Mouse (Mus musculus): ENCODE measurements around the gene Trip10. TPM values are rescaled to one million over a fixed set of nuclear protein-coding genes. Genes with fewer than 3 reads are reported as not detected.

The Trip10 gene
- total and polyA plus RNA-seq, 3 experiments: 21.5 to 40.0 (median 22.9) TPM

- Histone ChIP-seq H3K27ac (ENCODE audit: insufficient read depth, low read depth) (peak overlapping the region; percentile 83), H3K27me3 (replicated peaks) (no peaks in the 10 kb centered on the region), H3K79me2 (replicated peaks; ENCODE audit: control insufficient read depth, extremely low read depth, insufficient read depth, poor library complexity, severe bottlenecking) (peaks cover 76% of the 10 kb centered on the region), H3K36me3 (replicated peaks in 1 of 2; ENCODE audit: control insufficient read depth in 1 of 2, insufficient read depth in 1 of 2, low read length in 1 of 2) (peaks cover 41 to 80% of the 10 kb centered on the region in 2 experiments), H3K9ac (ENCODE audit: insufficient read depth, low read depth) (no peak overlapping the region), H3K4me3 (replicated peaks in 1 of 3; ENCODE audit: low read depth in 2 of 3, low read length in 2 of 3, poor library complexity in 1 of 3) (peak overlapping the region in 1 of 3 experiments; percentile 43), H3K4me1 (ENCODE audit: control insufficient read depth in 1 of 2, insufficient read depth in 2 of 2) (peaks cover 32 to 56% of the 10 kb centered on the region in 2 experiments), H3K4me2 (ENCODE audit: insufficient read depth, low read depth, poor library complexity, severe bottlenecking) (peak overlapping the region; percentile 1; the same call in 1 of the 2 replicates), H3K9me3 (replicated peaks; ENCODE audit: low read length) (peaks cover 16% of the 10 kb centered on the region)
- dilution Hi-C loops (cut with MboI; ENCODE audit: extremely low pct_ligation_motif_present, extremely low pct_unique_long_range_greater_than_20kb, low sequenced_read_pairs): no loop called here
- peak; percentile 61 for DNase-seq (ENCODE audit: extremely low read depth)
- TF ChIP-seq BHLHE40 (IDR thresholded peaks at IDR 0.05; ENCODE audit: low read depth, low read length): peak; percentile 83
- peak; percentile 50; the same call in 1 of the 2 replicates for TF ChIP-seq EP300 (IDR thresholded peaks at IDR 0.05; ENCODE audit: low read length)
- TF ChIP-seq ETS1 (conservative IDR thresholded peaks at IDR 0.05; ENCODE audit: low read depth, low read length): peak; percentile 60
- peak; percentile 50; the same call in 1 of the 2 replicates for TF ChIP-seq IRF4 (IDR thresholded peaks at IDR 0.05; ENCODE audit: low read depth, low read length)
- 0 out of 2 replicates have a peak, but pooled peaks have one; percentile 19 for TF ChIP-seq SIN3A (IDR thresholded peaks at IDR 0.05; ENCODE audit: low read length)
- no peak for TF ChIP-seq KAT2A (IDR thresholded peaks at IDR 0.05; ENCODE audit: insufficient replicate concordance, low read length)
- TF ChIP-seq ZKSCAN1 (IDR thresholded peaks at IDR 0.05; ENCODE audit: borderline replicate concordance, low read depth, low read length): no peak
- no peak for TF ChIP-seq MEF2A (IDR thresholded peaks at IDR 0.05; ENCODE audit: borderline replicate concordance, low read depth, low read length)
- TF ChIP-seq ZNF384 (IDR thresholded peaks at IDR 0.05; ENCODE audit: low read depth, low read length): no peak
- in situ Hi-C loops (cut with MboI; ENCODE audit: low pct_ligation_motif_present, low pct_unique_long_range_greater_than_20kb, low sequenced_read_pairs): no loop called here
These were observed 43.0 kb downstream of the Trip10 start for GRCm38 (mm10) chr17:57292302-57292701.

GRCm38 (mm10) chr17:57292968-57293367 lies 43.7 kb downstream of the Trip10 start:
- DNase-seq (ENCODE audit: extremely low read depth): peak; percentile 50
- Histone ChIP-seq H3K4me2 (ENCODE audit: insufficient read depth, low read depth, poor library complexity, severe bottlenecking) (no peak overlapping the region; the same call in 1 of the 2 replicates), H3K27ac (ENCODE audit: insufficient read depth, low read depth) (peak overlapping the region; percentile 83; the same call in 1 of the 2 replicates), H3K27me3 (replicated peaks) (no peaks in the 10 kb centered on the region), H3K9ac (ENCODE audit: insufficient read depth, low read depth) (no peak overlapping the region), H3K79me2 (replicated peaks; ENCODE audit: control insufficient read depth, extremely low read depth, insufficient read depth, poor library complexity, severe bottlenecking) (peaks cover 69% of the 10 kb centered on the region), H3K36me3 (replicated peaks in 1 of 2; ENCODE audit: control insufficient read depth in 1 of 2, insufficient read depth in 1 of 2, low read length in 1 of 2) (peaks cover 45 to 81% of the 10 kb centered on the region in 2 experiments), H3K4me1 (ENCODE audit: control insufficient read depth in 1 of 2, insufficient read depth in 2 of 2) (peaks cover 32 to 55% of the 10 kb centered on the region in 2 experiments), H3K9me3 (replicated peaks; ENCODE audit: low read length) (peaks cover 15% of the 10 kb centered on the region), H3K4me3 (replicated peaks in 1 of 3; ENCODE audit: low read depth in 2 of 3, low read length in 2 of 3, poor library complexity in 1 of 3) (no peak overlapping the region)
- TF ChIP-seq MXI1 (IDR thresholded peaks at IDR 0.05; ENCODE audit: low read depth, low read length) (no peak), NELFE (IDR thresholded peaks at IDR 0.05; ENCODE audit: low read depth, low read length) (no peak), KAT2A (IDR thresholded peaks at IDR 0.05; ENCODE audit: insufficient replicate concordance, low read length) (no peak), EP300 (IDR thresholded peaks at IDR 0.05; ENCODE audit: low read length) (no peak), BHLHE40 (IDR thresholded peaks at IDR 0.05; ENCODE audit: low read depth, low read length) (peak; percentile 60), USF1 (IDR thresholded peaks at IDR 0.05; ENCODE audit: low read depth, low read length) (0 out of 2 replicates have a peak, but pooled peaks have one; percentile 22)
- in situ Hi-C loops (cut with MboI; ENCODE audit: low pct_ligation_motif_present, low pct_unique_long_range_greater_than_20kb, low sequenced_read_pairs) (no loop called here), dilution Hi-C loops (cut with MboI; ENCODE audit: extremely low pct_ligation_motif_present, extremely low pct_unique_long_range_greater_than_20kb, low sequenced_read_pairs) (no loop called here)

GRCm38 (mm10) chr17:57295935-57296334 lies 46.7 kb downstream of the Trip10 start:
- in situ Hi-C loops (cut with MboI; ENCODE audit: low pct_ligation_motif_present, low pct_unique_long_range_greater_than_20kb, low sequenced_read_pairs): no loop called here
- dilution Hi-C loops (cut with MboI; ENCODE audit: extremely low pct_ligation_motif_present, extremely low pct_unique_long_range_greater_than_20kb, low sequenced_read_pairs): no loop called here
- peaks cover 59 to 90% of the 10 kb centered on the region in 2 experiments for H3K36me3 ChIP-seq (replicated peaks in 1 of 2; ENCODE audit: control insufficient read depth in 1 of 2, insufficient read depth in 1 of 2, low read length in 1 of 2)
- no peak overlapping the region for H3K4me2 ChIP-seq (ENCODE audit: insufficient read depth, low read depth, poor library complexity, severe bottlenecking)
- no peak overlapping the region for H3K9ac ChIP-seq (ENCODE audit: insufficient read depth, low read depth)
- H3K27ac ChIP-seq (ENCODE audit: insufficient read depth, low read depth): no peak overlapping the region
- H3K79me2 ChIP-seq (replicated peaks; ENCODE audit: control insufficient read depth, extremely low read depth, insufficient read depth, poor library complexity, severe bottlenecking): peaks cover 50% of the 10 kb centered on the region
- no peak for TF ChIP-seq ELF1 (IDR thresholded peaks at IDR 0.05; ENCODE audit: low read depth, low read length)
- no peak for TF ChIP-seq CTCF (conservative IDR thresholded peaks at IDR 0.05 in 1 of 2, IDR thresholded peaks at IDR 0.05 in 1 of 2; ENCODE audit: low read depth in 2 of 2, low read length in 2 of 2)
- no peak for TF ChIP-seq BHLHE40 (IDR thresholded peaks at IDR 0.05; ENCODE audit: low read depth, low read length)
- TF ChIP-seq JUND (conservative IDR thresholded peaks at IDR 0.05; ENCODE audit: low read depth, low read length): no peak
- no peak for TF ChIP-seq USF1 (IDR thresholded peaks at IDR 0.05; ENCODE audit: low read depth, low read length)
- no peak for TF ChIP-seq MAZ (IDR thresholded peaks at IDR 0.05; ENCODE audit: low read depth, low read length)
- no peak for TF ChIP-seq SMC3 (IDR thresholded peaks at IDR 0.05; ENCODE audit: low read depth, low read length)
- no peak for TF ChIP-seq SIN3A (IDR thresholded peaks at IDR 0.05; ENCODE audit: low read length)
- no peak for TF ChIP-seq TBP (conservative IDR thresholded peaks at IDR 0.05; ENCODE audit: low read depth, low read length)
- TF ChIP-seq EP300 (IDR thresholded peaks at IDR 0.05; ENCODE audit: low read length): no peak
- no peak overlapping the region for H3K4me3 ChIP-seq (replicated peaks in 1 of 3; ENCODE audit: low read depth in 2 of 3, low read length in 2 of 3, poor library complexity in 1 of 3)
- DNase-seq (ENCODE audit: extremely low read depth): no peak
- peaks cover 21 to 32% of the 10 kb centered on the region in 2 experiments for H3K4me1 ChIP-seq (ENCODE audit: control insufficient read depth in 1 of 2, insufficient read depth in 2 of 2)
- no peaks in the 10 kb centered on the region for H3K9me3 ChIP-seq (replicated peaks; ENCODE audit: low read length)
- H3K27me3 ChIP-seq (replicated peaks): no peaks in the 10 kb centered on the region
